Mouse (Mus musculus): Measurements from ENCODE around the gene Zfp780b. TPM values are rescaled to one million over a fixed set of nuclear protein-coding genes. Genes with fewer than 3 reads are reported as not detected.
A peak's percentile ranks its signal among the peaks of the same experiment; 100 is the strongest.
"Not testable (repeated sequence)": the region's sequence is repeated elsewhere in the genome, so short reads cannot be mapped to it uniquely, and the experiment has no call there.

The Zfp780b gene
- polyA plus RNA-seq (2012; rRNA removed) = 2.3 and 2.5 TPM in 2 replicates

DNA sequence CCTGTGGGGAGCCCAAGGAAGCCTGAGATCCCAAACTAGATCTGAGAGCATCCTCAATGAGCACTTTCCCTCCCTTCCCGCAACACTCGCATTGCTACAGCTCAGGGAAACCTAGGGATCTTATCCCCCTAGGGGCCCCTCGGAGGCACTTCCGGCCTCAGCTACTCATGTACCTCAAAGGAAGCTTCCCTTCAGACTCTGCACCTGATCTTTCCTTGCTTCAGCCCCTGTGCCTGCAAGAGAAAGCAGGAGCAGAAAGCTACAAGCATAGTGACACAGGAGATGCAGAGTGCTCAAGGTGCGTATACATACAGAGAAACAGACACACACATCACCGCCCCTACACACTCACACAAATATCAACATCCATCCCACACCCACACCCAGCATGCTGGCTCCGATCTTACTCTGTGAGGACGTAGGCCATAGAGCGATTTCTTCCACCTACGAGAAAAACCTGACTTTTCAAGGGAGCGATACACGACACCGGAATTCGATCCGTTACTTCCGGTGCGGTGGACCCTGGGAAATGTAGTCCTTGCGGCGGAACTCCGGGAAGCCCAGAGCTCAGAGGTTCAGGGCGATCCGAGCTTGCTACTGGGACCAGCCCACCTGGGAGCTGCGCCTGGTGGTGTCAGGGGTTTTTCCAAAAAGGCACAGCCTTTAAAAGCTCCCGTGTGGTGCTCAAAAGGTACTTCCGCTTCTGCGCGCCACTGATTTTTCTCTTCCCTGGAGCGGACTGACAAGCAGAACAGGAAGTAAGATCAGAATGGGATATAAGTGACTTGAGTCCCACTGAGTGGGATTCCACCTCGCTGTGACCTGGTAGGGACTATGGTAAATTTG, at the start of gene Zfp780b:
TSS of gene Zfp780b (minus strand) at position 489 of the 846 bp plus-strand sequence.
- peak; percentile 33 for DNase-seq (ENCODE audit: low read depth)

- no peak for DNase-seq (ENCODE audit: low read depth)
Measured at GRCm38 (mm10) chr7:28014445-28014810, 35.5 kb upstream of the Zfp780b start.

DNA sequence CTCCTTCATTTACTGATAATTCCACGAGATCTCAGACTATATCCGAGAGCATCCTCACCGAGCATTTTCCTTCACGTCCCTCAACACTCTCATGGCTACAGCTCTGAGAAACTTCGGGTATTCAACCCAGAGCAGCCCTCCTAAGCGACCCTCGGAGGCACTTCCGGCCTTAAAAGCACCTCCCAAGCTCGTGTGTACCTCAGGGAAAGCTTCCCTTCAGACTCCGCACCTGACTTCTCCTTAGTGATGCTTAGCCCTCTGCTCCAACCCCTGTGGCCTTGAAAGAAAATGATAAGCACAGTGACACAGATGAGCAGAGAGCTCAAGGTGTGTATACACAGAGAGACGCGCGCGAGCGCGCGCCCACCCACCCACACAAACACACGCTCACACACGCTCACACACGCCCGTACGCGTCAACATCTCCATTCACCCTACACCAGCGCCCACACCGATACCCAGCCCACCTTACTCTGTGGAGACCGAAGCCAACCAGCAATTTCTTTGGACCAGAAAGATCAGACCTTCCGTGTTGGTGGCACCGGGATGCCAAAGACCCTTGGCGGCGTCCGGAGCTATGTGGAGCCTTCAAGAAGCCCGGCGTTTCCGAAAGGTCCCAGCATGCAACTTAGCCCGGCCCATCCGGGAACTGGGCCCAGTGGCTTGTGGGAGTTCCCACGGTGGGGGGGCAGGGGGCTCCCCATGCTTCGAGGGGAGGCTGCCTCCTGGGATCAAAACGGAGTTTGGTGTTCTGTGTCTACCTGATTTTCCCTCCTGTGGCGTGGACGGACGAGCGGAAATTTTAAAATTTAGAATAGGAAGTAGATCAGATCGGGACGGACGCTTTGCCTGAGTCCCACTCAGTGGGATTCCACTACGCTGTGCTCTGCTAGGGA, 34.8 kb upstream of the Zfp780b start, which contains the start of gene Zfp850:
TSS of gene Zfp850 (minus strand) at position 567 of the 896 bp plus-strand sequence.
- DNase-seq (ENCODE audit: low read depth) = peak; percentile 30

- DNase-seq (ENCODE audit: low read depth) = no peak
Measured at GRCm38 (mm10) chr7:28010271-28010670, 31.3 kb upstream of the Zfp780b start.

GRCm38 (mm10) chr7:27982197-27982596, 3.2 kb upstream of the Zfp780b start:
- DNase-seq (ENCODE audit: low read depth) = no peak

DNA sequence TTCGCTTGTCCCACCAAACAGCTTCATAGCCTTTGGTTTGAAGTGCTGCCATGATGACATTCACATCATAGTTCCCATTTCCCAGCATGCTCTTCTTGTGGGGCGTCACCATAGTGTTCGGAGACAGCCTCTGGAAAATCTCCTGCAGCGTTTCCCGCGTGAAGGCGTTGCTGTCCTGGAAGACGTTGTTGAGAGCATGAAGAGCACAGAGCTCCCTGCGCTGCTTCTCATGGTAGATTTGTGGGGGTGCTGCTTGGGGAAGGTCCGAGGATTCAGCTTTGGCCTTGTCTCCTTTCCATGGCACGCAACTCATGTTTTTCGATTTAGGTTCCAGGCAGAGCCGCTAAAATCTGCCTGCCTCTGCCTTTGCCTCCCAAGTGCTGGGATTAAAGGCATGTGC, 29.5 kb downstream of the Zfp780b start:
- DNase-seq (ENCODE audit: low read depth) = not testable (repeated sequence)

DNA sequence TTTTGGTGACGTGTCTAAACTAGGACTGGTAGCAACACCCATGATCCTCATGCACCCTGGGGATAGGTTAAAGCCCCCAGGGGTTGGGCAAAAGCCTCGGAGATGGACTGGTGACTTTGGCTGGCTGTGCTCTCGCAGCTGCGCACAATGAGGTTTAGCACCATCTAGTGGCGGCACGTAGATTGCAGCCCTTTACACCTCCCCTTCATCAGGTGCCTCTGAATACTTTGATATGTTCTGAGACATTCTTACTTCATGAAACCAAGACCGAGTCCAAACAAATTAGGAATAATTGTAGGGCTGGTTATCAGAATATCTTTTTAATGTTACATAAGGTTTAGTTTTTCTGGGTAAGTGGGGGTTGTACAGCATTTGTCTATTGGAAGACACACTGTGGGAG, 37.1 kb downstream of the Zfp780b start:
- not testable (repeated sequence) for DNase-seq (ENCODE audit: low read depth)

DNA sequence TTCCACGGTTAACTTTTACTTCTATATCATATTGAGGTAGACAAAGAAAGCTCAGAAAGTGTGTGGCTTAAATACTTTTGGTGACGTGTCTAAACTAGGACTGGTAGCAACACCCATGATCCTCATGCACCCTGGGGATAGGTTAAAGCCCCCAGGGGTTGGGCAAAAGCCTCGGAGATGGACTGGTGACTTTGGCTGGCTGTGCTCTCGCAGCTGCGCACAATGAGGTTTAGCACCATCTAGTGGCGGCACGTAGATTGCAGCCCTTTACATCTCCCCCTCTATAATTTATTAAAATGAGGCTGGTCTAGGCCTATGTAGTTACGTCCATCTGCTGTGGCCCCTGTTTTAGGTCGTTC, 45.2 kb downstream of the Zfp780b start:
- not testable (repeated sequence) for DNase-seq (ENCODE audit: low read depth)

GRCm38 (mm10) chr7:27933050-27933799, 45.7 kb downstream of the Zfp780b start:
- no peak for DNase-seq (ENCODE audit: low read depth)

DNA sequence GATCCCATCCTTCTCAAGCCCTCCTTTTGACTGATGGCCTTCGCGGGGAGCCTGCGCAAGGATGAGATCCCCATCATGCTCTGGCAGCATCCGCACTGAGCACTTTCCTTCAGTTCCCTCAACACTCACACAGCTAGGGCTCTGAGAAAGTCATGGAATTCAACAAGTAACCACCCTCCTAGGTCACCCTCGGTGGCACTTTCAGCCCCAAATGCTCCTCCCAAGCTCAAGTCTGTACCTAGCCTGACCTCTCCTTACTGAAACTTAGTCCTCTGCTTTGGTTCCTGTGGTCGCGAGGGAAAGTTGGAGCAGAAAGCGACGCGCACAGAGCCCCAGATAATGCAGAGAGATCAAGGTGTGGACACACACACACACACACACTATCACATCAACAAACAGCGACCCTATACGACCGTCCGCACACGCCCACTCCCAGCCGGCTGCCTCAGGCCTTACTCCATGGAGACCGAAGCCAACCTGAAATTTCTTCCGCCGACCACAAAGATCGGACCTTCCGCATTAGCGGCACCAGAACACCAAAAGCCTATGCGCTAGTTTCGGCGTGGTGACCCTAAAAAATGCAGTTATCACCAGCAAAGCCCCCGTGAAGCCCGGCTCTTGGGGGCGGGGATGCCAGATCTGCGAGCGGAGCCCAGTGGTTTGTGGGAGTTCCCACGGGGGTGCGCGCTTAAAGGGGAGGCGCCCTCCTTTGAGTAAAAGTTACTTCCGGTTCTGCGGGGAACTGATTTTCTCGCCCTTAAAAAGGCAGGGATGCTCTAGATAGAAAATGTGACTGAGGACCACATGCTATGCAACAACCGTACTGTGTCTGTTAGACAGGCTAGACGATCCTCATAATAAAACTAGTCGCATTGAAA, 49.9 kb downstream of the Zfp780b start, which contains the start of gene Zfp974:
TSS of gene Zfp974 (minus strand) at position 643 of the 878 bp plus-strand sequence.
- DNase-seq (ENCODE audit: low read depth) = no peak

GRCm38 (mm10) chr7:27927041-27927440, 51.9 kb downstream of the Zfp780b start:
- not testable (repeated sequence) for DNase-seq (ENCODE audit: low read depth)

DNA sequence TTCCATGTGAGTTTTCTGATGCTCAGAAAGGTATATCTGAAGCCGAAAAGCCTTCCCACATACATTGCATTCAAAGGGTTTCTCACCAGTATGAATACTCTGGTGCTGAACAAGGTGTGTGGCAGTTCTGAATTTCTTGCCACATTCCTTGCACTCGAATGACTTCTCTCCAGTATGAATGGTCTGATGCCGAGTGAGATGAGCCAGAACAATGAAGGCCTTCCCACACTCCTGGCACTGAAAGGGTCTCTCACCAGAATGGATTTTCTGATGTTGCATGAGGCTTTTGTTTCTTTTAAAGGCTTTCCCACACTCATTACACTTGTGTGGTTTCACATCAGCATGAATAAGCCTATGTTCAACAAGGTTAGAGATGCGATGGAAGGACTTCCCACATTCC, 68.0 kb downstream of the Zfp780b start:
- not testable (repeated sequence) for DNase-seq (ENCODE audit: low read depth)

Other genes with a start within 250 kb of the Zfp780b start
- 3.3 and 3.4 TPM in 2 replicates for gene Zfp60, start 247.8 kb downstream of the Zfp780b start, polyA plus RNA-seq (2012; rRNA removed)
- 1.4 and 1.8 TPM in 2 replicates for gene Zfp626, start 172.0 kb downstream of the Zfp780b start, polyA plus RNA-seq (2012; rRNA removed)
- 1.3 and 1.4 TPM in 2 replicates for gene Zfp59, start 140.6 kb downstream of the Zfp780b start, polyA plus RNA-seq (2012; rRNA removed)
- 0.86 and 1.3 TPM in 2 replicates for gene Zfp607a, start 121.6 kb downstream of the Zfp780b start, polyA plus RNA-seq (2012; rRNA removed)
- 3.9 and 4.2 TPM in 2 replicates for gene Zfp974, start 49.7 kb downstream of the Zfp780b start, polyA plus RNA-seq (2012; rRNA removed)
- 0.19 and 0.34 TPM in 2 replicates for gene Zfp850, start 34.9 kb upstream of the Zfp780b start, polyA plus RNA-seq (2012; rRNA removed)
- gene Psmc4, start 70.9 kb upstream of the Zfp780b start, polyA plus RNA-seq (2012; rRNA removed) = 128 and 143 TPM in 2 replicates
- 1.3 and 1.5 TPM in 2 replicates for gene Fcgbp, start 92.1 kb upstream of the Zfp780b start, polyA plus RNA-seq (2012; rRNA removed)
- gene 9530053A07Rik, start 150.3 kb upstream of the Zfp780b start, polyA plus RNA-seq (2012; rRNA removed) = 0.22 and 0.36 TPM in 2 replicates
- 34.6 and 54.2 TPM in 2 replicates for gene Fbl, start 190.5 kb upstream of the Zfp780b start, polyA plus RNA-seq (2012; rRNA removed)
- gene Dyrk1b, start 200.3 kb upstream of the Zfp780b start, polyA plus RNA-seq (2012; rRNA removed) = 23.6 and 30.9 TPM in 2 replicates

Measured in gonadal fat pad, adult 2 months (tissue).